Mouse (Mus musculus) hindbrain, embryonic 15.5 days (tissue): ENCODE data around the gene Dtx3. TPM values are rescaled to one million over a fixed set of nuclear protein-coding genes. Genes with fewer than 3 reads are reported as not detected.

Experiments used
- ATAC-seq: fragments of 200-750 bp; cut with Nextera tagmentation; 2 replicates; pipeline ENCODE4 v1.8.0; 2017; ENCODE audit warnings: low read depth, moderate number of reproducible peaks, moderate TSS enrichment; ENCODE audit not compliant: low FRiP score
- H3K27ac ChIP-seq: fragments of 300-500 bp; sonication (generic); replicated peaks from 2 replicates; pipeline ENCODE4 v1.5.1; 2015; ENCODE audit warnings: mild to moderate bottlenecking, inconsistent platforms
- H3K27me3 ChIP-seq: fragments of 300-500 bp; sonication (generic); 2 replicates; pipeline ENCODE4 v1.6.1; 2015; ENCODE audit warnings: control low read depth, inconsistent platforms
- H3K36me3 ChIP-seq: fragments of 300-500 bp; sonication (generic); 2 replicates; pipeline ENCODE4 v1.6.1; 2015; ENCODE audit warnings: control low read depth, inconsistent platforms
- H3K4me1 ChIP-seq: fragments of 300-500 bp; sonication (generic); replicated peaks from 2 replicates; pipeline ENCODE4 v1.6.1; 2015; ENCODE audit warnings: control low read depth, inconsistent platforms
- H3K4me2 ChIP-seq: fragments of 300-500 bp; sonication (generic); 2 replicates; pipeline ENCODE4 v1.6.1; 2015; ENCODE audit warnings: moderate library complexity, mild to moderate bottlenecking, inconsistent platforms
- H3K4me3 ChIP-seq: fragments of 300-500 bp; sonication (generic); 2 replicates; pipeline ENCODE4 v1.5.1; 2015; ENCODE audit warnings: mild to moderate bottlenecking, inconsistent platforms
- H3K9ac ChIP-seq: fragments of 300-500 bp; sonication (generic); 2 replicates; pipeline ENCODE4 v1.6.1; 2015; ENCODE audit warnings: inconsistent platforms
- H3K9me3 ChIP-seq: fragments of 300-500 bp; sonication (generic); 2 replicates; pipeline ENCODE4 v1.6.1; 2016; ENCODE audit warnings: control low read depth, inconsistent platforms
- WGBS: fragments of 180-500 bp; shearing (Covaris S2); methylation state at CpG from one replicate; pipeline ENCODE4 v1.1.7; 2015; 5-methylcytosine and 5-hydroxymethylcytosine counted together
- polyA plus RNA-seq: library from polyadenylated mRNA; unstranded; fragments of >200 nt; fragmentation: Nextera tagmentation; extraction: Ambion mirVana; gene quantifications from 2 replicates; pipeline ENCODE4 v1.2.1, GENCODE M21; 2015

The Dtx3 gene
- polyA plus RNA-seq, 1 experiment from 2014 or later = 266 TPM

DNA sequence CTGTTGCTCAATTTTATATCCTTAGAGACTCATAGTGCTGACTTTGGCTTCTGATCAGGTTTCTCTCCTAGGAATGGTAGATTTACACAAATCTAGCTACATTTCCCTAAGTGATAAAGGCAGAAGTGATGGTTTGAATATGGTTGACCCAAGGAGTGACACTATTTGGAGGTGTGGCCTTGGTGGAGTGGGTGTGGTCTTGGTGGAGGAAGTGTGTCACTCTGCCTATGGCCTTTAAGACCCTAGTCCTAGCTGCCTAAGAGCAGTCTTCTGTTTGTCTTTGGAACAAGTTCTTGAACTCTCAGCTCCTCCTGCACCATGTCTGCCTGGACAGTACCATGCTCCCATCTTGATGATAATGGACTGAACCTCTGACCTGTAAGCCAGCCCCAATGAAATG lies 21.6 kb upstream of the Dtx3 start:
- Histone ChIP-seq H3K9ac (no peak overlapping the region), H3K27ac (no peak overlapping the region), H3K27me3 (no peaks in the 10 kb centered on the region), H3K4me3 (no peak overlapping the region), H3K4me1 (no peaks in the 10 kb centered on the region), H3K4me2 (no peak overlapping the region), H3K36me3 (no peaks in the 10 kb centered on the region), H3K9me3 (no peaks in the 10 kb centered on the region)
- no peak for ATAC-seq

DNA sequence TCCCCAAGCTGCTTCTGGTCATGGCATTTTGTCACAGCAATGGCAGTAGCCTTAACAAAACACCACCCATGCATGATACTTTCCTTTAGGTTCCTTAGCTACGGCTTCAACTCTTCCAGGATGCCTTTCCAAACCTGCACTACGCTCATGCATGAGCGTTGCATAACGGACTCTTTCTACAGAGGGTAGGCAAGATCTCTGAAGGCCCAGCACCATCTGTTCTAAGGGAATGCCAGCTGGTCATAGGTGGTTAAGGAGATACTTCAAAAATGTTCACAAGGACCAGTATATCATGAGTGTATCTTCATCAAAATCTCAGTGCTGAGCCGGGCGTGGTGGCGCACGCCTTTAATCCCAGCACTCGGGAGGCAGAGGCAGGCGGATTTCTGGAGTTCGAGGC lies 20.9 kb upstream of the Dtx3 start:
- Histone ChIP-seq H3K27ac (no peak overlapping the region), H3K9ac (no peak overlapping the region), H3K9me3 (no peaks in the 10 kb centered on the region), H3K36me3 (no peaks in the 10 kb centered on the region), H3K27me3 (no peaks in the 10 kb centered on the region), H3K4me1 (no peaks in the 10 kb centered on the region), H3K4me2 (no peak overlapping the region), H3K4me3 (no peak overlapping the region)
- WGBS = 96% methylated on average over 11 of the region's 11 CpGs
- ATAC-seq = no peak

DNA sequence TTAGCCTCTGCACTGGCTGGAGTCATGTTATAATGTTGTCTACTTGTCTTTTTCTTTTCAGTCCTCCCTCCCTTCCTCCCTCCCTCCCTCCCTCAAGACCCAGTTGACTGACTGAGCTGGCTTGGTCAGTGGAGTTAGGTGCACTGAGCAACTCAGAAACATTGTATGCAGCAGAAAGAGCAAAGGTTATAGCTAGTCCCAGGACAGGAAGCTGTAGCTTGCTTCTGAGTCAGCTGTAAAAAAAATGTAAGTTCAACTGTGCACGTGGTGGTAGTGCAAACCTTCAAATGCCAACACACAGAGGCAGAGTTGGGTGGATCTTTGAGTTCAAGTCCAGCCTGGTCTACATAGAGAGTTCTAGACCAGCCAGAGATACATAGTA lies 18.9 kb upstream of the Dtx3 start:
- no peaks in the 10 kb centered on the region for H3K27me3 ChIP-seq
- H3K9me3 ChIP-seq = no peaks in the 10 kb centered on the region
- no peaks in the 10 kb centered on the region for H3K36me3 ChIP-seq
- WGBS = 66% methylated on average over 1 of the region's 1 CpGs
- no peak overlapping the region for H3K4me2 ChIP-seq
- no peak overlapping the region for H3K27ac ChIP-seq
- H3K4me3 ChIP-seq = no peak overlapping the region
- no peak for ATAC-seq
- peaks cover 13% of the 10 kb centered on the region for H3K4me1 ChIP-seq
- no peak overlapping the region for H3K9ac ChIP-seq

DNA sequence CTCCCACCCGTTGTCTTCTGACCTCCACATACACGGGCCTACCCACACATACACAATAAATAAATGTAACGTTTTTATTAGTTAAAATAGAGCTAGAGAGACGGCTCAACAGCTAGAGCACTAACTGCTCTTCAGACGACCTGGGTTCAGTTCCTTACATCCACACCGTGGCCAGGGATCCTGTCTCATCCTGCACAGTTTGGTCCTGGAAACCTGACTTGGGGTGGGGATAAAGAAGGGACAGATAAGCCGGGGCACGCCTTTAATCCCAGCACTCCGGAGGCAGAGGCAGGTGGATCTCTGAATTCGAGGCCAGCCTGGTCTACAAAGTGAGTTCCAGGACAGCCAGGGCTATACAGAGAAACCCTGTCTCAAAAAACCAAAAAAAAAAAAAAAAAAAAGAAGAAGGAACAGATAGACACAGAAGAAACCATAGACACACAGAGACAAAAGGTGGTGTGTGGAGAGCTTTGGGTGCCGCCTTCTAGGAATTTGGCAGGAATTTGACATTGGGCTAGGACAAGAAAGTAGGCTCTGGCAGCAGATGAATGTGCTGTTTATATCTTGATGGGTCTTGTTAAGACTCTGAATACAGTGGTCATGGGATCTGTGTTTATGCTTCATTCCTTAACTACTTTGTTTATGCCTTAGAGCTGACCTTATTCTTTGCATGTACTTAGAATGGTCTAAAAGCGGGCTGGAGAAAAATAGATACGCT lies 18.3 kb upstream of the Dtx3 start:
- H3K36me3 ChIP-seq = no peaks in the 10 kb centered on the region
- no peak overlapping the region for H3K4me3 ChIP-seq
- H3K4me2 ChIP-seq = no peak overlapping the region
- peaks cover 15% of the 10 kb centered on the region for H3K4me1 ChIP-seq
- ATAC-seq = no peak
- no peaks in the 10 kb centered on the region for H3K9me3 ChIP-seq
- H3K27me3 ChIP-seq = no peaks in the 10 kb centered on the region
- H3K9ac ChIP-seq = no peak overlapping the region
- WGBS = 87% methylated on average over 13 of the region's 13 CpGs
- no peak overlapping the region for H3K27ac ChIP-seq

DNA sequence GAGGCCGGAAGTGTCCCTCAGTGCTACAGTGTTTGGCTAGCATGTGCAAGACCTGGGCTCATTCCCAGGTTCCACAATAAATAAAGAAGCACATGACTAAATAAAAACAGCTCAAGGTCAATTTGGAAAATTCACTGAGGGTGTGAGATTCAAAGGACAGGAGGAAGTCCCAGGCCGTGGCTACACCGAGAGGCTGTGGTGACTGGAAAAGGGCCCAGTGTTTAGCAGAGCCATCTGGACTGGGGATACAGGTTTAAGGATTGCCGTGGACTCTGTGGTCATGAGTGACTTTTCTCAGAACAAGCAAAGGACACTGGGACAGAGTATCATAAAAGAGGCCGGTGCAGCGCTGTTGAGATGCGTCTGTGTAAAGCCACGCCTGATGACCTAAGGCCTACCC lies 17.7 kb upstream of the Dtx3 start:
- H3K9ac ChIP-seq = no peak overlapping the region
- no peaks in the 10 kb centered on the region for H3K36me3 ChIP-seq
- H3K9me3 ChIP-seq = no peaks in the 10 kb centered on the region
- 94% methylated on average over 8 of the region's 8 CpGs for WGBS
- no peak overlapping the region for H3K4me2 ChIP-seq
- H3K4me1 ChIP-seq = peaks cover 15% of the 10 kb centered on the region
- H3K27me3 ChIP-seq = no peaks in the 10 kb centered on the region
- H3K4me3 ChIP-seq = no peak overlapping the region
- no peak overlapping the region for H3K27ac ChIP-seq
- ATAC-seq = no peak

DNA sequence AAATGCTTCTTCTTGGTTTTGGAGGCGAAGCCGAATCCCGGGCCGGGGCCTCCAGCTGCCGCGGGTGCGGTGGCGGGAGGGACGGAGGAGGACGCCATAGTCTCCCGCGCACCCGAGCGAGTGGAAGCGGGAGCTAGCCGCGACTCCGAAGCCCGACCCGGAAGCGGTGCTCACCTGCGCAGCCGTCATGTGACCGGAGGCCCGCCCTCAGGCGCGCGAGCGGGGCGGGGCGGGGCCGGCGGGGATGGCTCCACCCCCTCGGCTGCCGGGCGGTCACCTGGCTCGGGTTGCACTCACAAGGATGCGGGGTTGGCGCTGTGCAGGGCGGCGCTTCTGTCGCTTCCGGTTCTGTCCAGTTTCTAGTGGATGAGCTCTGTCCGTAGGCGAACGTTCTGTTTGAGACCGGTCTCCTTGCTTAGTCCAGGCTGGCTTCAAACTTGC lies 15.9 kb upstream of the Dtx3 start, which contains the start of gene Pip4k2c:
Gene Pip4k2c (minus strand): TSS at position 172 of the 441 bp plus-strand sequence.
- under 1% methylated on average over 44 of the region's 47 CpGs for WGBS
- Histone ChIP-seq H3K4me2 (peak within 1 kb of the TSS; percentile 93), H3K9me3 (no peaks in the 10 kb centered on the region), H3K27me3 (no peaks in the 10 kb centered on the region), H3K4me3 (peak within 1 kb of the TSS; percentile 81), H3K36me3 (peaks cover 7% of the 10 kb centered on the region; the same call in 1 of the 2 replicates), H3K4me1 (peaks cover 15% of the 10 kb centered on the region), H3K9ac (peak within 1 kb of the TSS; percentile 85), H3K27ac (peak within 1 kb of the TSS; percentile 70)
- peak; percentile 96 for ATAC-seq

DNA sequence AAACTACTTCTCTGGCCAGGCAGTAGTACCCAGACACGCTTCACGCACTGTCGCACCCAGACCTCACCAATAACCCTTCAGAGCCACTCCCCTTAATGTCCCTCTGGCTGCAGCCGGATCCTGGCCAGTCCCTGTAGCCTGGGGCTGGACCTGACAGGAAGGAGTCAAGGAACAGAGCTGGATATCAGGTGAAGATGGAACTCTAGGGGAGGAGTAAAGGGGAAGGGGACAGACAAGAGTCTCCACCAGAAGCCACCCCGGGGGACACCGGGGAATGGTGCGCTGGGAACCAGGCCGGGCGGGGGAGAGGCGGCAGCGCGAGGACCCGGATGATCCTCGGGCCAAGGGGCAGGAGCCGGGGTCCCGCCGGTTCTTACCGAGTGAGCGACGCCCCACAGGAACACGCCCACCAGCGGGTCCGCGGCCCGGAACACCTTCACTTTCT lies 15.5 kb upstream of the Dtx3 start:
- H3K27me3 ChIP-seq = no peaks in the 10 kb centered on the region
- H3K9ac ChIP-seq = peak overlapping the region; percentile 85
- ATAC-seq = peak; percentile 72
- H3K4me3 ChIP-seq = peak overlapping the region; percentile 81
- peak overlapping the region; percentile 70 for H3K27ac ChIP-seq
- no peaks in the 10 kb centered on the region for H3K9me3 ChIP-seq
- peaks cover 9% of the 10 kb centered on the region; the same call in 1 of the 2 replicates for H3K36me3 ChIP-seq
- peak overlapping the region; percentile 93 for H3K4me2 ChIP-seq
- H3K4me1 ChIP-seq = peaks cover 15% of the 10 kb centered on the region
- WGBS = under 1% methylated on average over 22 of the region's 25 CpGs

DNA sequence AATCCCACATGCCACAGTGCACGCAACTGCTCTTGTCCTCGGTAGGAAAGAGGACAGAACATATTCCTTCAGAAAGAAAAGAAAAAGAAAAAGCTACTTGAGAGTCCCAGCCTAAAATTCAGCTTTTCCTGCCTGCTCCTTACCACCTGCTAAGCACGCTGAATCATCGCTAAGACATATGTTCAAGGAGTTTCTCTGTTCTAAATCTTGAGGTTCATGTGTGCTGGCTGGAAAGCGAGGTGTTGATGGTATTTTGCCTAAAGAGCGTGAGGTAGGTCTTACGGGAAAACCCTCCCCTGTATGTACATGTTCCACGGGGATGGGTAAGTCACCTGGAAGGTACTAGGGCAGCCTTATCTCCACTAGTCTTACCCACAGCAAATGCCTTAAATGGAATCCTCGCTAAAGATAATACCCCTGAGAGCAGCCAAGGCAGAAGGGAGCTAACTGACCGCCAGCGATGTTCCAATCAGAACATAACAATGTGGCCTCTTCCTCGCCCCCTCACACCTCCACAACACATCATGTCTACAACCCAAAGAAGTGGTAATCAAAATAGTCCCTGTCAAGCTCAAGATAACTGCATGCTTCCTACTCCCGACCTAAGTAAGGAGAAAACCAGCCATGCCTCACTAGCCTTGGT lies 14.5 kb upstream of the Dtx3 start:
- no peaks in the 10 kb centered on the region for H3K9me3 ChIP-seq
- no peak for ATAC-seq
- peaks cover 16% of the 10 kb centered on the region for H3K36me3 ChIP-seq
- H3K4me1 ChIP-seq = peaks cover 15% of the 10 kb centered on the region
- H3K27ac ChIP-seq = no peak overlapping the region
- peak overlapping the region; percentile 93 for H3K4me2 ChIP-seq
- no peaks in the 10 kb centered on the region for H3K27me3 ChIP-seq
- WGBS = 88% methylated on average over 13 of the region's 13 CpGs
- H3K9ac ChIP-seq = peak overlapping the region; percentile 85; the same call in 1 of the 2 replicates
- peak overlapping the region; percentile 81 for H3K4me3 ChIP-seq

DNA sequence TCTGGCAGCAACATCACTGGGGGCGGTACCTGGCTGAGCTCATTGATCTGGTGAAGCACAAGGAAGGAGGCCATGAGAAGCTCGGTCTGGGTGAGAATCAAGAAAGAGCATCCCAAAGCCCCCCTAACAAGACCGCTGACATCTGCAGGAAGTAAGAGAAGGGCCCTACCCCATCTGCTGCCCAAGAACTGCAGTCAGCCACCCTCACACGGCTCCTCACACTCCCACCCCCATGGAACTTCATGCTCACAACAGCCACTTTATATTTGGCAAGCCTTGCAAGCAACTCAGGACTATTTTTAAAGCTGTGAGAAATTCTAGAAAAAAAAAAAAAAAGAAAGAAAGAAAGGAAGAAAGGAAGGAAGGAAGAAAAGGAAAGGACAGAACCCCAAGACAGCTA lies 13.4 kb upstream of the Dtx3 start:
- no peak overlapping the region for H3K4me2 ChIP-seq
- H3K27ac ChIP-seq = no peak overlapping the region
- H3K9me3 ChIP-seq = no peaks in the 10 kb centered on the region
- H3K4me1 ChIP-seq = peaks cover 15% of the 10 kb centered on the region
- H3K4me3 ChIP-seq = no peak overlapping the region
- 0 out of 2 replicates have a peak overlapping the region, but pooled peaks have one; percentile 2 for H3K9ac ChIP-seq
- 85% methylated on average over 4 of the region's 4 CpGs for WGBS
- peaks cover 27% of the 10 kb centered on the region for H3K36me3 ChIP-seq
- H3K27me3 ChIP-seq = no peaks in the 10 kb centered on the region
- ATAC-seq = no peak

DNA sequence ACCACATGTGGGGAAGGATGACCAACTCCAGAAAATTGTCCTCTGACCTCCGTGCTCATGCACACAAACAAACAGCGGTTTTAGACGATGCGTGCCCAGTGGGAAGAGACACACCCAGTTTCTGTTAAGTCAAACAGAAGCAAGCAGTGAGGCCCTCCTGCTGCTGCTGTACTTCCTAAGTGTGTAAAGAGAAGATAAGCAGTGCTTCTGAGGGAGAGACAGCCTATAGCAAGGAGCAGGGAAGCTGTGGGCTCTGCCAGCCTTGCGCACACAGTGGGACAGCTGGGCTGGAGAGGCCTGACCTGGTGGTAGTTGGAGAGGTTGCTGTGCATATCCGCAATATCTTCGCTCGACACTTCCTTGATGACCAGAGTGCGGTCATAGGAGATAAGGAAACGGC lies 9.8 kb upstream of the Dtx3 start:
- Histone ChIP-seq H3K4me3 (no peak overlapping the region), H3K9ac (no peak overlapping the region), H3K4me2 (no peak overlapping the region), H3K36me3 (peaks cover 47% of the 10 kb centered on the region), H3K4me1 (peaks cover 8% of the 10 kb centered on the region), H3K27me3 (no peaks in the 10 kb centered on the region), H3K9me3 (no peaks in the 10 kb centered on the region), H3K27ac (no peak overlapping the region)
- WGBS = 91% methylated on average over 10 of the region's 10 CpGs
- no peak for ATAC-seq

DNA sequence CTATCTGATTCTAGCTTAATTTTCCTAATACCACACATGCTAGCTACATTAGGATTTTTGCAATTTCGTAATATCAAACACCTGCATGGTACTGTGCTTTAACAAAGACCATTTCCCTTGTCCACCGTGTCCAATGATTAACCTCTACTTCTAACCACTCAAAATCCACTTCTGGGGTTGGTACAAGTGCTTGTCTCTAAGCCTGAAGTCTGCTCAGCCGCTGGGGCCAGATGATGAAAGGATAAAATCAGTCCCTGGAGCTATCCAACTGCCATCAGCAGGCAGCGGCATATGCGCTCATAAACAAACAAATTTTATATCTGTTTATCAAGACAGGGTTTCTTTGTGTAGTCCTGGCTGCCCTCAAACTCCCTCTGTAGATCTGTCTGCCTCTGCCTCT lies 9.1 kb upstream of the Dtx3 start:
- Histone ChIP-seq H3K4me1 (0 out of 2 replicates have a peak, but pooled peaks cover 3% of the 10 kb centered on the region), H3K9me3 (no peaks in the 10 kb centered on the region), H3K9ac (no peak overlapping the region), H3K4me3 (no peak overlapping the region), H3K4me2 (no peak overlapping the region), H3K36me3 (peaks cover 47% of the 10 kb centered on the region), H3K27ac (no peak overlapping the region), H3K27me3 (no peaks in the 10 kb centered on the region)
- WGBS = 92% methylated on average over 5 of the region's 5 CpGs
- ATAC-seq = no peak

DNA sequence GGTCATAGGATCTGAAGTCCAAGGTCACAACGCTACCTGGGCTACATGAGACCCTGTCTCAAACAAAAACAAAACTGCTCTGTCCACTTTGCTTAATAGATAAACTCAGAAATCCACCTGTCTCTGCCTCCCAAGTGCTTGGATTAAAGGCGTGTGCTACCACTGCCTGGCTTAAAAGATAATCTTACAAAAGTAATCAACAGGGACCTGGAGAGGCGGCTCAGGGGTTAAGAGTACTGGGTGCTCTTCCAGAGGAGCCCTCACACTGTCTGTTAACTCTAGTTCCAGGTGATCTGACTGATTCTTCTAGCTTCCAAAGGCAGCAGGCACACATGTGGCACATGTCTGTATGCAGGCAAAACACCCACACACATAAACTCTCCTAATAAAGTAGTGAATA lies 7.6 kb upstream of the Dtx3 start:
- Histone ChIP-seq H3K4me1 (no peaks in the 10 kb centered on the region), H3K27ac (no peak overlapping the region), H3K9ac (no peak overlapping the region), H3K4me3 (no peak overlapping the region), H3K4me2 (no peak overlapping the region), H3K9me3 (no peaks in the 10 kb centered on the region), H3K36me3 (peaks cover 59% of the 10 kb centered on the region), H3K27me3 (no peaks in the 10 kb centered on the region)
- ATAC-seq = no peak
- WGBS = 93% methylated on average over 3 of the region's 3 CpGs
